Comparison of ENCODE assay signal across 19 mouse cellular contexts in genomic region chr5:75730698-75731097, GRCm38 (mm10).
DNase-seq lines count a peak whose midpoint lies in the region; ATAC-seq and TF ChIP-seq lines count a peak whose summit lies in the region.
"Had no signal": no experiment of that assay in that cellular context is flagged by ENCODE, and none has a peak within 500 bp of the region (broad histone marks: within the 10 kb centered on the region; RNA-seq: fewer than 3 reads in every experiment).

No protein-coding gene starts in this region.

- TF ChIP-seq CTCF in heart, postnatal 0 days (IDR thresholded peaks at IDR 0.05; ENCODE audit: low read depth), result no peak

- intact Hi-C loops in heart, postnatal 25 days (cut with DNase I), result no loop called here

- H3K4me3 ChIP-seq in heart, postnatal 0 days (ENCODE audit: low read depth, low read length), result no peak overlapping the region
- no peak overlapping the region for H3K4me3 ChIP-seq in liver, embryonic 12.5 days
- no peak overlapping the region for H3K4me3 ChIP-seq in forebrain, embryonic 12.5 days (replicated peaks)
- H3K4me3 ChIP-seq: embryonic facial prominence, embryonic 12.5 days; erythroblast, embryonic 14.5 days; forebrain, embryonic 15.5 days; hindbrain, embryonic 15.5 days; intestine, embryonic 15.5 days; lung, embryonic 15.5 days; midbrain, embryonic 15.5 days; neural tube, embryonic 15.5 days had no signal

- WGBS in heart, postnatal 0 days, result 67% methylated on average over 3 of the region's 3 CpGs
- 17% methylated on average over 3 of the region's 3 CpGs for WGBS in liver, embryonic 12.5 days (ENCODE audit: insufficient replicate concordance)
- WGBS in forebrain, embryonic 12.5 days, result 69% methylated on average over 3 of the region's 3 CpGs

- H3K4me1 ChIP-seq in heart, postnatal 0 days (ENCODE audit: control insufficient read depth, insufficient read depth), result no peaks in the 10 kb centered on the region
- H3K4me1 ChIP-seq in liver, embryonic 12.5 days, result peaks cover 15% of the 10 kb centered on the region
- no peaks in the 10 kb centered on the region for H3K4me1 ChIP-seq in forebrain, embryonic 12.5 days
- H3K4me1 ChIP-seq: embryonic facial prominence, embryonic 12.5 days; forebrain, embryonic 15.5 days; lung, embryonic 15.5 days; midbrain, embryonic 15.5 days had no signal

- no peak overlapping the region for H3K9ac ChIP-seq in heart, postnatal 0 days (replicated peaks; ENCODE audit: low read depth, low read length)
- H3K9ac ChIP-seq in liver, embryonic 12.5 days, result no peak overlapping the region
- no peak overlapping the region for H3K9ac ChIP-seq in forebrain, embryonic 12.5 days
- H3K9ac ChIP-seq: embryonic facial prominence, embryonic 12.5 days; forebrain, embryonic 15.5 days; hindbrain, embryonic 15.5 days; intestine, embryonic 15.5 days; lung, embryonic 15.5 days; midbrain, embryonic 15.5 days; neural tube, embryonic 15.5 days had no signal

- no peak for ATAC-seq in heart, postnatal 0 days (ENCODE audit: insufficient read depth, low read depth)
- ATAC-seq in liver, embryonic 12.5 days, result peak; percentile 44; the same call in 1 of the 2 replicates
- ATAC-seq in megakaryocyte progenitor cell, adult 5-6 weeks (replicated peaks; ENCODE audit: poor library complexity), result peak; percentile 89
- ATAC-seq in forebrain, embryonic 12.5 days (ENCODE audit: low FRiP score), result no peak
- ATAC-seq: forebrain, embryonic 15.5 days; intestine, embryonic 15.5 days; midbrain, embryonic 15.5 days had no signal

- DNase-seq in heart, postnatal 0 days (ENCODE audit: low spot score), result no peak
- DNase-seq in heart, postnatal 25 days (ENCODE audit: low spot score), result no peak
- peak; percentile 34 to 56 for DNase-seq in thymus, postnatal 36 days
- DNase-seq in kidney, postnatal 10 days, result no peak
- no peak for DNase-seq in right cerebral cortex, postnatal 4 days
- DNase-seq: cerebellum, adult 8-10 months; heart, postnatal 14 days; right cerebral cortex, postnatal 14 days had no signal

- H3K4me2 ChIP-seq in heart, postnatal 0 days (ENCODE audit: low read depth, low read length), result no peak overlapping the region
- H3K4me2 ChIP-seq in liver, embryonic 12.5 days, result no peak overlapping the region
- H3K4me2 ChIP-seq in forebrain, embryonic 12.5 days, result no peak overlapping the region
- H3K4me2 ChIP-seq: embryonic facial prominence, embryonic 12.5 days; forebrain, embryonic 15.5 days; hindbrain, embryonic 15.5 days; intestine, embryonic 15.5 days; lung, embryonic 15.5 days; midbrain, embryonic 15.5 days; neural tube, embryonic 15.5 days had no signal

- no peaks in the 10 kb centered on the region for H3K36me3 ChIP-seq in heart, postnatal 0 days (replicated peaks; ENCODE audit: control insufficient read depth, insufficient read depth, low read length)
- no peaks in the 10 kb centered on the region for H3K36me3 ChIP-seq in liver, embryonic 12.5 days
- no peaks in the 10 kb centered on the region for H3K36me3 ChIP-seq in forebrain, embryonic 12.5 days (replicated peaks)
- H3K36me3 ChIP-seq: embryonic facial prominence, embryonic 12.5 days; forebrain, embryonic 15.5 days; hindbrain, embryonic 15.5 days; intestine, embryonic 15.5 days; lung, embryonic 15.5 days; midbrain, embryonic 15.5 days; neural tube, embryonic 15.5 days had no signal

- H3K27me3 ChIP-seq in heart, postnatal 0 days (ENCODE audit: control insufficient read depth, insufficient read depth, low read length), result no peaks in the 10 kb centered on the region
- H3K27me3 ChIP-seq in liver, embryonic 12.5 days (replicated peaks), result no peaks in the 10 kb centered on the region
- H3K27me3 ChIP-seq in forebrain, embryonic 12.5 days, result no peaks in the 10 kb centered on the region
- H3K27me3 ChIP-seq: embryonic facial prominence, embryonic 12.5 days; forebrain, embryonic 15.5 days; hindbrain, embryonic 15.5 days; intestine, embryonic 15.5 days; lung, embryonic 15.5 days; midbrain, embryonic 15.5 days; neural tube, embryonic 15.5 days had no signal

- no peak for TF ChIP-seq EP300 in heart, postnatal 0 days (IDR thresholded peaks at IDR 0.05; ENCODE audit: low read depth)

- H3K27ac ChIP-seq in heart, postnatal 0 days (ENCODE audit: low read depth), result peak overlapping the region; percentile 13; the same call in 1 of the 2 replicates
- H3K27ac ChIP-seq in liver, embryonic 12.5 days, result no peak overlapping the region
- no peak overlapping the region for H3K27ac ChIP-seq in forebrain, embryonic 12.5 days
- H3K27ac ChIP-seq: embryonic facial prominence, embryonic 12.5 days; forebrain, embryonic 15.5 days; hindbrain, embryonic 15.5 days; intestine, embryonic 15.5 days; lung, embryonic 15.5 days; midbrain, embryonic 15.5 days; neural tube, embryonic 15.5 days had no signal

- no peaks in the 10 kb centered on the region for H3K9me3 ChIP-seq in heart, postnatal 0 days (replicated peaks; ENCODE audit: control insufficient read depth, low read length)
- H3K9me3 ChIP-seq in liver, embryonic 12.5 days (replicated peaks), result 0 out of 2 replicates have a peak, but pooled peaks cover under 1% of the 10 kb centered on the region
- H3K9me3 ChIP-seq in forebrain, embryonic 12.5 days, result no peaks in the 10 kb centered on the region
- H3K9me3 ChIP-seq: embryonic facial prominence, embryonic 12.5 days; forebrain, embryonic 15.5 days; hindbrain, embryonic 15.5 days; intestine, embryonic 15.5 days; lung, embryonic 15.5 days; midbrain, embryonic 15.5 days; neural tube, embryonic 15.5 days had no signal

Comparison
In these comparisons a context has a peak if more than half of its experiments do, and no peak if none do; other contexts are left out.
1. ATAC-seq: peak in liver, embryonic 12.5 days (single experiment) and megakaryocyte progenitor cell, adult 5-6 weeks (single experiment); none in heart, postnatal 0 days (single experiment) and forebrain, embryonic 12.5 days (single experiment).
2. DNase-seq: peak in thymus, postnatal 36 days (2 of 2); none in heart, postnatal 0 days (single experiment), heart, postnatal 25 days (single experiment), kidney, postnatal 10 days (single experiment) and right cerebral cortex, postnatal 4 days (single experiment).